Mouse (Mus musculus): ENCODE measurements around the gene Flt3.

Gene Flt3

GRCm38 (mm10) chr5:147312830-147313685 lies 87.2 kb downstream of the Flt3 start:
- DNase-seq (ENCODE audit: low read depth, low spot score) = no peak

GRCm38 (mm10) chr5:147309786-147310185 lies 90.5 kb downstream of the Flt3 start:
- DNase-seq (ENCODE audit: low read depth, low spot score) = no peak

- no peak for DNase-seq (ENCODE audit: low read depth, low spot score)
These were observed 91.8 kb downstream of the Flt3 start for GRCm38 (mm10) chr5:147308451-147308850.

- no peak for DNase-seq (ENCODE audit: low read depth, low spot score)
These were observed 92.9 kb downstream of the Flt3 start for GRCm38 (mm10) chr5:147307398-147307785.

- DNase-seq (ENCODE audit: low read depth, low spot score) = no peak
These were observed 93.5 kb downstream of the Flt3 start, which contains the start of gene Cdx2 for GRCm38 (mm10) chr5:147306638-147307397. TSS of gene Cdx2 (minus strand) at chr5:147307270.

GRCm38 (mm10) chr5:147305856-147306637 lies 94.2 kb downstream of the Flt3 start:
- DNase-seq (ENCODE audit: low read depth, low spot score) = no peak

GRCm38 (mm10) chr5:147305166-147305565 lies 95.1 kb downstream of the Flt3 start:
- DNase-seq (ENCODE audit: low read depth, low spot score) = no peak

GRCm38 (mm10) chr5:147304276-147305155 lies 95.8 kb downstream of the Flt3 start:
- no peak for DNase-seq (ENCODE audit: low read depth, low spot score)

- no peak for DNase-seq (ENCODE audit: low read depth, low spot score)
These were observed 97.4 kb downstream of the Flt3 start for GRCm38 (mm10) chr5:147302746-147303400.

- no peak for DNase-seq (ENCODE audit: low read depth, low spot score)
These were observed 98.1 kb downstream of the Flt3 start for GRCm38 (mm10) chr5:147302141-147302540.

- DNase-seq (ENCODE audit: low read depth, low spot score) = no peak
These were observed 98.6 kb downstream of the Flt3 start for GRCm38 (mm10) chr5:147301781-147302070.

GRCm38 (mm10) chr5:147300917-147301780 lies 99.1 kb downstream of the Flt3 start:
- DNase-seq (ENCODE audit: low read depth, low spot score) = no peak

- DNase-seq (ENCODE audit: low read depth, low spot score) = no peak
These were observed 100.3 kb downstream of the Flt3 start for GRCm38 (mm10) chr5:147300001-147300363.

- no peak for DNase-seq (ENCODE audit: low read depth, low spot score)
These were observed 100.9 kb downstream of the Flt3 start for GRCm38 (mm10) chr5:147299255-147300000.

- no peak for DNase-seq (ENCODE audit: low read depth, low spot score)
These were observed 103.0 kb downstream of the Flt3 start for GRCm38 (mm10) chr5:147297249-147297648.

GRCm38 (mm10) chr5:147294121-147294520 lies 106.2 kb downstream of the Flt3 start:
- no peak for DNase-seq (ENCODE audit: low read depth, low spot score)

- no peak for DNase-seq (ENCODE audit: low read depth, low spot score)
These were observed 107.0 kb downstream of the Flt3 start for GRCm38 (mm10) chr5:147293127-147293910.

GRCm38 (mm10) chr5:147292506-147293120 lies 107.7 kb downstream of the Flt3 start:
- no peak for DNase-seq (ENCODE audit: low read depth, low spot score)

Data from WW6 (cell line).